Mouse (Mus musculus) adrenal gland, adult 18-20 months (tissue): ENCODE data around the gene Rabgap1l. TPM values are rescaled to one million over a fixed set of nuclear protein-coding genes. Genes with fewer than 3 reads are reported as not detected.

Experiments
- DNase-seq, 2 experiments: peaks; one replicate each; pipeline ENCODE4 v3.0.0; 2021 to 2022; ENCODE audit warnings: low spot score in 2 of 2
- total RNA-seq, 2 experiments: library from RNA; stranded (reverse); gene quantifications; 1 replicate in 1 of 2; 2 replicates in 1 of 2; pipeline ENCODE4 v1.2.3; 2021

Rabgap1l gene
- total RNA-seq, 2 experiments from 2014 or later = 26.4 to 30.6 TPM

GRCm38 (mm10) chr1:160408302-160408897 is 384.6 kb downstream of the Rabgap1l start:
- no peak for DNase-seq

GRCm38 (mm10) chr1:160399428-160399827 is 393.6 kb downstream of the Rabgap1l start:
- no peak for DNase-seq

GRCm38 (mm10) chr1:160397037-160397436 is 396.0 kb downstream of the Rabgap1l start:
- no peak for DNase-seq

GRCm38 (mm10) chr1:160387446-160387845 is 405.6 kb downstream of the Rabgap1l start:
- DNase-seq = no peak

- DNase-seq = no peak
Measured at GRCm38 (mm10) chr1:160378367-160378766, 414.6 kb downstream of the Rabgap1l start.

GRCm38 (mm10) chr1:160377337-160378336 is 415.4 kb downstream of the Rabgap1l start:
- DNase-seq = no peak

GRCm38 (mm10) chr1:160374490-160374889 is 418.5 kb downstream of the Rabgap1l start:
- DNase-seq = no peak

GRCm38 (mm10) chr1:160373306-160373705 is 419.7 kb downstream of the Rabgap1l start:
- no peak for DNase-seq

- DNase-seq = no peak
Measured at GRCm38 (mm10) chr1:160371696-160372095, 421.3 kb downstream of the Rabgap1l start.

- DNase-seq = no peak
Measured at GRCm38 (mm10) chr1:160370552-160370951, 422.5 kb downstream of the Rabgap1l start.

GRCm38 (mm10) chr1:160366615-160367014 is 426.4 kb downstream of the Rabgap1l start:
- no peak for DNase-seq

- no peak for DNase-seq
Measured at GRCm38 (mm10) chr1:160357268-160357667, 435.7 kb downstream of the Rabgap1l start.

- DNase-seq = no peak
Measured at GRCm38 (mm10) chr1:160353732-160354455, 439.1 kb downstream of the Rabgap1l start.

- DNase-seq = no peak
Measured at GRCm38 (mm10) chr1:160352309-160352708, 440.7 kb downstream of the Rabgap1l start.

GRCm38 (mm10) chr1:160351880-160352234 is 441.2 kb downstream of the Rabgap1l start:
- peak; percentile 23 to 26 for DNase-seq

- no peak for DNase-seq
Measured at GRCm38 (mm10) chr1:160351146-160351879, 441.7 kb downstream of the Rabgap1l start.

GRCm38 (mm10) chr1:160340653-160341052 is 452.4 kb downstream of the Rabgap1l start:
- no peak for DNase-seq

GRCm38 (mm10) chr1:160339374-160339773 is 453.6 kb downstream of the Rabgap1l start:
- DNase-seq = no peak

GRCm38 (mm10) chr1:160334791-160335190 is 458.2 kb downstream of the Rabgap1l start:
- DNase-seq = no peak

GRCm38 (mm10) chr1:160330828-160331227 is 462.2 kb downstream of the Rabgap1l start:
- DNase-seq = no peak

- no peak for DNase-seq
Measured at GRCm38 (mm10) chr1:160330222-160330621, 462.8 kb downstream of the Rabgap1l start.
